Mouse (Mus musculus) left cerebral cortex, postnatal 14 days (tissue): ENCODE measurements at regions not wholly inside any gene's neighbourhood (a gene's known extent, or its start where the extent isn't known, plus 50 kb on each side); places are given as distances from the start of the nearest gene placed in this dataset.
A peak's percentile ranks its signal among the peaks of the same experiment; 100 is the strongest.

Experiments used
- DNase-seq, 2 experiments: peaks; one replicate each; pipeline ENCODE4 v3.0.0; 2021 to 2022; ENCODE audit warnings: low spot score in 2 of 2, mixed read lengths in 1 of 2
- intact Hi-C: fragments of 180-260 bp; cut with DNase I; formaldehyde crosslinking; loops from one replicate; pipeline ENCODE4 v1.15.1; 2025

DNA sequence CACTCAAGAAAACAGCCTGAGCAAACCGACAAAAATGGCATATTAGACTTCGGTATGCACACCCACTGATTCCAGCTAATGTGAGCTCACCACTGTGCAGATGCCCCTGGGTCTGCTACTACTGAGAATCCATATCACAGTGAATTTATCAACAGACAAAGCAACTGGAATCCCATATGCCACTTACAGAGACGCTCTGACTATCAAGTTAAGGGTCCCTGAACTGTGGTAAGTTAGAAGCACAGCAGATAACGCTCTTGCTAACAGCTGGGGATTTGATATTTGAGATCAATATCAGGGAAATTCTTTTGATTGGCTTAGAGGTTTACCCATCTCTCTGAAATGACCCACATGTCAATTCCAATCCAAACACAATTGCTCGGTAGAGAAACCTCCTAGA is 205.0 kb downstream of the Parm1 start:
- intact Hi-C loops, result no loop called here
- DNase-seq, result no peak

DNA sequence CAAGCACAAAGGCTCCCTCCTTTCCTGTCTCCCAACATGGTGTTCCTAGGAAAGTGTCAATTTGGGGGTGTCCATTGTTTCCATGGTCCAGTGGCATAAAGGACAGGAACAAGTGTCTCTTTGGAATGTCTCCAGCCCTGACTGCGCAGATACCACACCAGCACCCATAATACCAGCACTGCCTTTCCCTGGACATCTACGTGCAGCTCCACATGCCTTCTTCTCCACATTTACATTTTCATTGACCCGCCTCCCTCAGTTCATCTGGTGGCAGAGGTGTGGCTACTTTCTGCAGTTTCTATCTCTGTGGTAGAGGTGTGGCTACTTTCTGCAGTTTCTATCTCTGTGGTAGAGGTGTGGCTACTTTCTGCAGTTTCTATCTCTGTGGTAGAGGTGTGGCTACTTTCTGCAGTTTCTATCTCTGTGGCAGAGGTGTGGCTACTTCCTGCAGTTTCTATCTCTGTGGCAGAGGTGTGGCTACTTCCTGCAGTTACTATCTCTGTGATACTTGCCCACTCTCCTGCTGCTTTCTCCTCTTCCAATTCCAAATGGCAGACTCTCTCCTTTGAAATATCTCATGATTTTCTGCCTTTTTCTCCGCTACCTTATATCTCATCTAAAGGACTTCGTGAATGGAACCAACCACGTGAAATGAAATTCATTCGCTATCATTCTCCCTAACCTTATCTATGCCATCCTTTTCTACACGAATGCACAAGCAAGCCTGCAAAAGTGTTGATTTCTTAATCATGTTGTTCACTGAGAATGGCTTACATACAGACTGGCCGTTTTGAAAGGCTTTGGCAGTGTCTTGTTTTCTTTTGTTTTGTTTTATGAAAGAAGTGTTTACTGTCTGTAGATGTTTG is 204.0 kb downstream of the Parm1 start:
- intact Hi-C loops, result no loop called here
- DNase-seq, result no peak

DNA sequence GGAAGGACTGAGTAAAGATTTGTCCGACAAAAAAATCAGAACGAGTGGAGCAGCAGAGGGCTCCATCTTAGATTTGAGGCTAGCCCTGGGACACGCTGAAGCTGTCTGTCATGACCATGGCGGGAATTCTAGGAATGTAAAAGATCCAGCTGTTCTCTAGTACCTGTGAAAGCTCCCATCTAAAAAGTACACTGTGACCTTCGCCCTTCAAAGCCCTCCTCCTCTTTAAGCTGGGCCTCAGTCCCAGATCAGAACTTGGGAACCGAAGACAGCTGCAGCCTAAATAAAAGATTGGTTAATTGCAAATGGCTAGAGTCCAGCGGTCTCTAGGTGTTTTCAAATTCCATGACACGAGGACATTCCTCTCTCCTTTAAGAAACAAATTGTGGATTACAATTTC is 195.6 kb downstream of the Parm1 start:
- no peak for DNase-seq
- intact Hi-C loops, result no loop called here

DNA sequence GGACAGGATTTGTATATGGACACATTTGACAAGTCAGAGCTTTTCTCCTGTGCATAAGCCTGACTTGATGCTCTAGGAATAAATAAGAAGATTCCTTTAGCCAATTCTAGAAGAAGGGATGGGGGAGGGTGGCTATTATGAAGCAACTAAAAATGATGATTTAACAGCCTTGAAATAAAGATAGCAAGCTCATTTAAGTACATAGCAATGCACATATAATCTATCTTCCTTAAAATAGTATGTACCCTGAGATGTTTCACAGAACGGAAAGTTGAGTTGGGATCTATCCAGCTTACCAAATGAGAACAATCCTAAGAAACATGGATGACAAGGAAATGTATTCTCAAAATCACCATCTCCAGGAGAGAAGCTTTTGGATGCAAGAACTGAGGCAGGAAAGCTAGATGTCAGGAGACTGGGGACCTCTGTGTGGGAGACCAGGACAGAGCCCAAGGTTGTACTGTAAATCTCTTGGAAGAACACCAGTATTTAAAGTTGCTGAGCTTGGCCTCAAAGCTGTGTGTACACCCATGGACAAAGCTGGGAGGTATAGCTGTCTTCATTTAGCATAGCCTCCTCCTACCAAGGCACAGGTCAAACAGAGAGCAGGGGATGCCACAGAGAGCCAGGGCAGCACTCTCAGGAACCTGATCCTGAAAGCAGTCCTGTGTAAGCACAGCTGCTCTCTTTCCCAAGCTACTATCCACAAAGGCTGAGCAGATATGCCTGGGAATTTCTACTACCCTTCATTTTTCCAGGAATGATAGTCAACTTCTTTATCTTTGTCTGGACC is 192.3 kb downstream of the Parm1 start:
- DNase-seq, result peak in 1 of 2 experiments; percentile 52
- intact Hi-C loops, result no loop called here

DNA sequence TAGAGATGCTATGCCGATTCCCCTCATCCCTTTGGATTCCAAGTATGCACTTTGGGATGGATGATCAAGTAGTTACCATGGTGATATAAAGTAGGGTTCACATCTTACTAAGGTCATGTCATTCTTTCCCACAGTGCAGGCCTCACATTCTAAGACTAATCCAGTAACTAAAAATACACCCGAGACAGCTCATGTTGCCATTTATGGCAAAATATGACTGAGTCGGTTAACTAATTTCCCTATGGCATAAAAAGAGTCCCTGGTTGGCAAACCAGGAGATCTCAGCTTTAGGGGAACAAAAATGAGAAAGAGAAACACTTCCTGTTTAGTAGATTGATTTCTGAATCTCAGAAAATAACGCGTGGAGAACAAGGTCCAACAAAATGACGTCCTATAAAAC is 190.7 kb downstream of the Parm1 start:
- DNase-seq, result no peak
- intact Hi-C loops, result no loop called here

DNA sequence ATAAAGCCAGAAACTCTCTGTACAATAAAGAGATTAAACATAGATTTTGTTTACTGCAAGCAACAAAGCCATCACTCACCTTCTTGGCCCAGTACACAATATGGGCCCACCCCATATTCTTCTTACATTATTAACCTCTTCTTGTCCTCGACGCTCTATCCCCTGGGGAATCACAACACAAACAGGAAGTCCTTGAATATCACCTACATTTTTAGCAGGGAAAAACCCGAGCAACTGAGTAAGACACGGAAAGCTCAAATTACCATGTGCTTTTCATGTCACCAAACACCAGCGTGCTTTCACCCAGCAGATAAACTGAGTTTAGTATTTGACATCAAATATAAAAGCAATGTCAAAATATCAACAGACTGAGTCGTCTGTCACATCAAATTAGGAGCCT is 179.7 kb downstream of the Parm1 start:
- intact Hi-C loops, result no loop called here
- no peak for DNase-seq

DNA sequence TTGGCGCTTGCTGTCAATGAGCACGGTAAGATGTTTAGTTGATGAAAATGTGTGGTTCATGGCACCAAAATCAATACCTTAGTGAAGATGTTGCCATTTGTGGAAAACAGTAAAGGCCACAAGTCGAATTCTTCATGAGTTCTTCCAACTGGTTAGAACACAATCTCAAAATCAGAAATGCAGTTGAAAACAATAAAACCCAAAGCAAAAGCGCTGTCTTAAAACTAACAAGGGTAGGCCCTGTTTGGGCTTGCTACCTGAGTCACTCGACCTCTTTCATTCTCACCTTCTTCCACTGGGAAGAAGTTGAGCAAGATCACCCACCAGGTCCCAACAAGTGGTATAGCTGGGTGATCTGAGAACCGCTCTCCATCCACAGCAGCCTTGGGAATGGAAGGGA is 179.1 kb downstream of the Parm1 start:
- intact Hi-C loops, result no loop called here
- DNase-seq, result no peak

DNA sequence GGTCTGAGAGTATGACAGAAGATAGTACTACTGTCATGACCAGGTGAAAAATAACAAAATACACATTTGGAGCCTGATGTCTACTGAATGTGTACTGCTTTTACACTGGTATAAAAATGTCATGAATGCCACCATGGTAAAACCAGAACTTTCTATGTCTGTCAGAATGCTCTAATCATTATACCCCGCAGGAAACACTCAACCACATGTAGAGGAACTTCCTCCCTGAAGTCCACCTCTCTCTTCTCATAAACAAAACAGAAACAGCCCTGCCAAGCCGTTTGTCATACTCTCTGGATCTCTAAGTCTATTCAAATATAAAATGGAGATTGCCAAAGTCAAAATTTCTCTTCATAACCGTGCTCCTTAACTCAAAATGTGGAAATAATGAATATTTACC is 178.2 kb downstream of the Parm1 start:
- no peak for DNase-seq
- intact Hi-C loops, result no loop called here

DNA sequence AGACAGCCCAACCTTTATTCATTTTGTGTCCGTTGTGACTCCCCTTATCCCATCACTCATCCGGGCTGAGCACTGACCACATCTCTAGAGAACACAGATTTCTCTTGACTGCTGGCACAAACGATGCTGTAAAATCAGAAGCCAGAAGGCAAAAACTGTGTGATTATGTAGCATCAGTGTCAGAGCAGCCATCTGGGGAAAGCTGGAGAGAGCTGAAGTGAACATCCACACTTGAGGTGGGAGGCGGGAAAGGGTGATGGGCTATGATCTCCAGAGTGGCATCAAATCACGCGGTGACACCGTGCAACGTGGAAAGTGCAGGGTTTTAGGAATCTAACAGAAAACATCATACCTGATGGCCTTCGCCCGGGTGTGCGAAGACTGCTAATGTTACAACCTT is 175.9 kb downstream of the Parm1 start:
- intact Hi-C loops, result no loop called here
- DNase-seq, result peak in 1 of 2 experiments; percentile 20

DNA sequence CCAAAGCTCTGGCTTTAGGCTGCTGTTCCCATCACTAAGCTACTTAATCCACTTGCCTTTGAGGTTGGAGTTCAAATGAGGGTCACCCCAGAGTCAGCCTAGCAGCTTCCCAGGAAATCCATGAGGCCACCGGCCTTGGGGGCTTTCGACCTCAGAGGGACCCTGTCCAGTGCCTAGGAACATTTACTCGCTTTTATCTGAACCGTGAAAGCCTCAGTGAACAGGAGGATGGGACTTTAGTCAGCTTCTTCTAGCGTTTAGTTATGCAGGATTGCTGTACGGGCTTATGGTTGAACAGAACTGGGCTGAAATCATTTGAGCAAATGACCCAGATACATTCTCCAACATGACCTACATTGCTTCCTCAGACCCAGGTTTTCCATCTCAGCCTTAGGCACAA is 174.9 kb downstream of the Parm1 start:
- intact Hi-C loops, result no loop called here

DNA sequence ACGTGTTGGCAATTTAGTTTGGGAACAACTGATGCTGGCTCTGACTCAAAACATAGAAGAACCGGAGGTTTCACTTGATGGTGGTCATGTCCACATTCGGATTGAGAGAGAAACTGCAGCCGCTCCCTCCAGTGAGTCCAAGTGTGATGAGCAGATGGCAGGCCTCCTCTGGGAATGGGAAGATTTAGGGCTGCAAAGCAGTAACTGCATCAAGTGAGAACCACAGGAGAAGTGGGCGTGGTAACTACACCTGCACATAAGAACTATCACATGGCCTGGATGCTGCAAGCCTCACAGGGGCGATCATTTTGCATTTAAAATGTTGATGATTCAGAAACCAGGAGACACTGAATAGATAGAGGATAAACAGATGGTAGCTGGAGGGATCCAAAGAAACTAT is 161.3 kb downstream of the Parm1 start:
- DNase-seq, result peak in 1 of 2 experiments; percentile 21
- intact Hi-C loops, result no loop called here

More for the DNA sequence above, 174.9 kb downstream of the Parm1 start:
- DNase-seq, result no peak
